Mouse (Mus musculus): ENCODE measurements around the gene Gabrp. TPM values are rescaled to one million over a fixed set of nuclear protein-coding genes. Genes with fewer than 3 reads are reported as not detected.
A peak's percentile ranks its signal among the peaks of the same experiment; 100 is the strongest.

Gene Gabrp
- polyA plus RNA-seq, 1 experiment from 2014 or later = 0.28 TPM

GRCm38 (mm10) chr11:33544121-33544520 is 34.6 kb downstream of the Gabrp start:
- Histone ChIP-seq H3K4me3 (ENCODE audit: low read depth, low read length) (no peak overlapping the region), H3K27me3 (ENCODE audit: control insufficient read depth, insufficient read depth, low read length) (no peaks in the 10 kb centered on the region), H3K4me1 (replicated peaks; ENCODE audit: control insufficient read depth, insufficient read depth) (no peaks in the 10 kb centered on the region), H3K4me2 (replicated peaks; ENCODE audit: low read depth) (no peak overlapping the region), H3K36me3 (ENCODE audit: control insufficient read depth, insufficient read depth, low read length) (no peaks in the 10 kb centered on the region), H3K9me3 (ENCODE audit: control insufficient read depth, low read length) (no peaks in the 10 kb centered on the region), H3K9ac (ENCODE audit: low read length) (no peak overlapping the region), H3K27ac (replicated peaks) (no peak overlapping the region)
- DNase-seq (ENCODE audit: low spot score) (peak; percentile 25), ATAC-seq (ENCODE audit: low FRiP score, low TSS enrichment) (no peak)
- WGBS = 35% methylated on average over 11 of the region's 11 CpGs
- no peak for TF ChIP-seq CTCF (IDR thresholded peaks at IDR 0.05; ENCODE audit: low read depth)

- H3K9me3 ChIP-seq (ENCODE audit: control insufficient read depth, low read length) = no peaks in the 10 kb centered on the region
- H3K27me3 ChIP-seq (ENCODE audit: control insufficient read depth, insufficient read depth, low read length) = no peaks in the 10 kb centered on the region
- TF ChIP-seq CTCF (IDR thresholded peaks at IDR 0.05; ENCODE audit: low read depth) (no peak), EP300 (optimal IDR thresholded peaks at IDR 0.05) (no peak)
- DNase-seq (ENCODE audit: low spot score) (no peak), ATAC-seq (ENCODE audit: low FRiP score, low TSS enrichment) (no peak)
- H3K27ac ChIP-seq (replicated peaks) = no peak overlapping the region
- no peaks in the 10 kb centered on the region for H3K4me1 ChIP-seq (replicated peaks; ENCODE audit: control insufficient read depth, insufficient read depth)
- H3K4me2 ChIP-seq (replicated peaks; ENCODE audit: low read depth) = no peak overlapping the region
- H3K36me3 ChIP-seq (ENCODE audit: control insufficient read depth, insufficient read depth, low read length) = no peaks in the 10 kb centered on the region
- 75% methylated on average over 5 of the region's 5 CpGs for WGBS
- H3K9ac ChIP-seq (ENCODE audit: low read length) = no peak overlapping the region
- no peak overlapping the region for H3K4me3 ChIP-seq (ENCODE audit: low read depth, low read length)
Measured at GRCm38 (mm10) chr11:33537390-33538125, 41.2 kb downstream of the Gabrp start.

- no peak overlapping the region for H3K4me3 ChIP-seq (ENCODE audit: low read depth, low read length)
- 85% methylated on average over 3 of the region's 3 CpGs for WGBS
- H3K4me1 ChIP-seq (replicated peaks; ENCODE audit: control insufficient read depth, insufficient read depth) = no peaks in the 10 kb centered on the region
- no peak for DNase-seq (ENCODE audit: low spot score)
- no peak overlapping the region for H3K9ac ChIP-seq (ENCODE audit: low read length)
- H3K27ac ChIP-seq (replicated peaks) = no peak overlapping the region
- H3K9me3 ChIP-seq (ENCODE audit: control insufficient read depth, low read length) = no peaks in the 10 kb centered on the region
- H3K4me2 ChIP-seq (replicated peaks; ENCODE audit: low read depth) = no peak overlapping the region
- no peak for ATAC-seq (ENCODE audit: low FRiP score, low TSS enrichment)
- TF ChIP-seq CTCF (IDR thresholded peaks at IDR 0.05; ENCODE audit: low read depth) (no peak), EP300 (optimal IDR thresholded peaks at IDR 0.05) (no peak)
- H3K36me3 ChIP-seq (ENCODE audit: control insufficient read depth, insufficient read depth, low read length) = no peaks in the 10 kb centered on the region
- H3K27me3 ChIP-seq (ENCODE audit: control insufficient read depth, insufficient read depth, low read length) = no peaks in the 10 kb centered on the region
Measured at GRCm38 (mm10) chr11:33536636-33537035, 42.1 kb downstream of the Gabrp start.

- ATAC-seq (ENCODE audit: low FRiP score, low TSS enrichment) (no peak), DNase-seq (ENCODE audit: low spot score) (no peak)
- 91% methylated on average over 4 of the region's 4 CpGs for WGBS
- H3K36me3 ChIP-seq (ENCODE audit: control insufficient read depth, insufficient read depth, low read length) = no peaks in the 10 kb centered on the region
- TF ChIP-seq EP300 (optimal IDR thresholded peaks at IDR 0.05) = no peak
- no peak for TF ChIP-seq CTCF (IDR thresholded peaks at IDR 0.05; ENCODE audit: low read depth)
- no peak overlapping the region for H3K4me2 ChIP-seq (replicated peaks; ENCODE audit: low read depth)
- H3K9me3 ChIP-seq (ENCODE audit: control insufficient read depth, low read length) = no peaks in the 10 kb centered on the region
- no peak overlapping the region for H3K27ac ChIP-seq (replicated peaks)
- H3K27me3 ChIP-seq (ENCODE audit: control insufficient read depth, insufficient read depth, low read length) = no peaks in the 10 kb centered on the region
- H3K4me3 ChIP-seq (ENCODE audit: low read depth, low read length) = no peak overlapping the region
- H3K4me1 ChIP-seq (replicated peaks; ENCODE audit: control insufficient read depth, insufficient read depth) = no peaks in the 10 kb centered on the region
- H3K9ac ChIP-seq (ENCODE audit: low read length) = no peak overlapping the region
Measured at GRCm38 (mm10) chr11:33534541-33534940, 44.2 kb downstream of the Gabrp start.

- Histone ChIP-seq H3K36me3 (ENCODE audit: control insufficient read depth, insufficient read depth, low read length) (no peaks in the 10 kb centered on the region), H3K9me3 (ENCODE audit: control insufficient read depth, low read length) (no peaks in the 10 kb centered on the region), H3K9ac (ENCODE audit: low read length) (no peak overlapping the region), H3K27ac (replicated peaks) (no peak overlapping the region), H3K4me3 (ENCODE audit: low read depth, low read length) (no peak overlapping the region), H3K4me1 (replicated peaks; ENCODE audit: control insufficient read depth, insufficient read depth) (no peaks in the 10 kb centered on the region), H3K4me2 (replicated peaks; ENCODE audit: low read depth) (no peak overlapping the region), H3K27me3 (ENCODE audit: control insufficient read depth, insufficient read depth, low read length) (no peaks in the 10 kb centered on the region)
- WGBS = 63% methylated on average over 3 of the region's 3 CpGs
- DNase-seq (ENCODE audit: low spot score) (no peak), ATAC-seq (ENCODE audit: low FRiP score, low TSS enrichment) (no peak)
- TF ChIP-seq CTCF (IDR thresholded peaks at IDR 0.05; ENCODE audit: low read depth) (no peak), EP300 (optimal IDR thresholded peaks at IDR 0.05) (no peak)
Measured at GRCm38 (mm10) chr11:33533577-33533976, 45.2 kb downstream of the Gabrp start.

- TF ChIP-seq CTCF (IDR thresholded peaks at IDR 0.05; ENCODE audit: low read depth) = no peak
- no peak for TF ChIP-seq EP300 (optimal IDR thresholded peaks at IDR 0.05)
- ATAC-seq (ENCODE audit: low FRiP score, low TSS enrichment) = no peak
Measured at GRCm38 (mm10) chr11:33529576-33529975, 49.2 kb downstream of the Gabrp start.

More at GRCm38 (mm10) chr11:33529576-33529975, 49.2 kb downstream of the Gabrp start:
- Histone ChIP-seq H3K4me3 (ENCODE audit: low read depth, low read length) (no peak overlapping the region), H3K36me3 (ENCODE audit: control insufficient read depth, insufficient read depth, low read length) (no peaks in the 10 kb centered on the region), H3K9ac (ENCODE audit: low read length) (no peak overlapping the region), H3K4me1 (replicated peaks; ENCODE audit: control insufficient read depth, insufficient read depth) (no peaks in the 10 kb centered on the region), H3K9me3 (ENCODE audit: control insufficient read depth, low read length) (no peaks in the 10 kb centered on the region), H3K27me3 (ENCODE audit: control insufficient read depth, insufficient read depth, low read length) (no peaks in the 10 kb centered on the region), H3K27ac (replicated peaks) (no peak overlapping the region), H3K4me2 (replicated peaks; ENCODE audit: low read depth) (no peak overlapping the region)
- DNase-seq (ENCODE audit: low spot score) = no peak
- WGBS = 28% methylated on average over 2 of the region's 2 CpGs

Data from stomach, postnatal 0 days (tissue).